Mouse (Mus musculus) heart, embryonic 16.5 days (tissue): ENCODE data around the gene Flvcr2. TPM values are rescaled to one million over a fixed set of nuclear protein-coding genes. Genes with fewer than 3 reads are reported as not detected.

Source experiments
- ATAC-seq: fragments of 200-750 bp; cut with Nextera tagmentation; replicated peaks from 2 replicates; pipeline ENCODE4 v1.8.0; 2017; ENCODE audit warnings: moderate number of reproducible peaks; ENCODE audit not compliant: insufficient read depth, low FRiP score; ENCODE audit errors: extremely low read depth
- H3K27ac ChIP-seq: fragments of 300-500 bp; sonication (generic); 2 replicates; pipeline ENCODE4 v1.5.1; 2014; ENCODE audit warnings: mild to moderate bottlenecking, low read length, control low read depth, moderate library complexity
- H3K27me3 ChIP-seq: fragments of 300-500 bp; sonication (generic); 2 replicates; pipeline ENCODE4 v1.6.1; 2014; ENCODE audit warnings: low read length, mixed read lengths; ENCODE audit not compliant: control insufficient read depth, insufficient read depth
- H3K36me3 ChIP-seq: fragments of 300-500 bp; sonication (generic); 2 replicates; pipeline ENCODE4 v1.6.1; 2014; ENCODE audit not compliant: control insufficient read depth, insufficient read depth
- H3K4me1 ChIP-seq: fragments of 300-500 bp; sonication (generic); 2 replicates; pipeline ENCODE4 v1.6.1; 2014; ENCODE audit warnings: low read length, mixed read lengths; ENCODE audit not compliant: control insufficient read depth, insufficient read depth
- H3K4me2 ChIP-seq: fragments of 300-500 bp; sonication (generic); 2 replicates; pipeline ENCODE4 v1.6.1; 2014; ENCODE audit warnings: low read depth, mild to moderate bottlenecking, control low read depth, low read length
- H3K4me3 ChIP-seq: fragments of 300-500 bp; sonication (generic); 2 replicates; pipeline ENCODE4 v1.5.1; 2014; ENCODE audit warnings: mild to moderate bottlenecking, control low read depth, low read length
- H3K9ac ChIP-seq: fragments of 300-500 bp; sonication (generic); 2 replicates; pipeline ENCODE4 v1.6.1; 2014; ENCODE audit warnings: low read length, control low read depth
- H3K9me3 ChIP-seq: fragments of 300-500 bp; sonication (generic); replicated peaks from 2 replicates; pipeline ENCODE4 v1.6.1; 2016; ENCODE audit warnings: low read length; ENCODE audit not compliant: control insufficient read depth
- WGBS: fragments of 180-500 bp; shearing (Covaris S2); extraction: QIAGEN DNeasy Blood & Tissue Kit; methylation state at CpG from one replicate; pipeline ENCODE4 v1.1.7; 2014; 5-methylcytosine and 5-hydroxymethylcytosine counted together
- polyA plus RNA-seq: library from polyadenylated mRNA; unstranded; fragments of >200 nt; fragmentation: Nextera tagmentation; extraction: Ambion mirVana; gene quantifications from 2 replicates; pipeline ENCODE4 v1.2.1, GENCODE M21; 2015

The Flvcr2 gene
- polyA plus RNA-seq, 1 experiment from 2014 or later = 10.4 TPM

DNA sequence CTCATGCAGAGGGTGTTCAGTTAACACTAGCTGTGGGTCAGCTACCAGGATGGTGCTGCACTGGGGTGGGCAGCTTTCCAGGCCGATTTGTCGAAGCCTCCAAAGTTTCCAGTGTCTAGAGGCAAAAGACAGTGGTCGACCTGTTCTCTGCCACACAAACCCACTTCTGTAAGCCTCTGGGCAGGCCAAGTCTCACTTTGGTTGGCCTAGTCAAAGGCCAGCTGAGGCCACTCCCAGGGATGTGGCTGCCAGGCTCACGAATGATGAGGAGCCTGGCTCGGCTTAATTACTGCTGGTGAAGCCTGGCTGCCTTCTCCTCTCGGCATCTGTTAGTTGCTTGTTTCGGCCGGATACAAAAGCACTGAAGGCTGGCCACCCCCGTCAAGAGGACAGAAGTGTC, 53.7 kb downstream of the Flvcr2 start:
- H3K9ac ChIP-seq = no peak overlapping the region
- H3K4me3 ChIP-seq = no peak overlapping the region
- WGBS = 65% methylated on average over 9 of the region's 9 CpGs
- H3K9me3 ChIP-seq = no peaks in the 10 kb centered on the region
- H3K27me3 ChIP-seq = no peaks in the 10 kb centered on the region
- H3K27ac ChIP-seq = no peak overlapping the region
- ATAC-seq = no peak
- no peak overlapping the region for H3K4me2 ChIP-seq
- H3K4me1 ChIP-seq = no peaks in the 10 kb centered on the region
- peaks cover 7% of the 10 kb centered on the region for H3K36me3 ChIP-seq

DNA sequence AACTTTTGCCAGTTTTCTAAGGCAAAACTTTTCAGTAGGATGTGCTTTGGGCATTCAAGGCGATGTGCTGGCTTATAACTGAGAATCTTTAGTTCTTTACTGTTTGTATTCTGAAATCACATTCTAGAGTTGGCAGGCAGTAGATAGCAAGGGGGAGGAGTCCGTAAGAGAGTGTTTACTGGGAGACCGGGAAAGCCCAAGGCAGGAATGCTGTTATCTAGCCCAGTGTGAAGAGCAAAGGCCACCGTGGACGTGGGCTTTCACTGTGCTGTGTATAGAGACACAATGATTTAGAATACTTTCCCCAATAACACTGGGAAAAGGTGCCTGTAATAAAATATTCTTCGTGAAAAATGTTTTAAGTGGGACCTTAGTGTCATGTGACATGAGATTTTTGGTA, 63.4 kb downstream of the Flvcr2 start:
- peak; percentile 90 for ATAC-seq
- 18% methylated on average over 6 of the region's 6 CpGs for WGBS
- H3K27ac ChIP-seq = peak overlapping the region; percentile 3
- no peaks in the 10 kb centered on the region for H3K9me3 ChIP-seq
- H3K4me2 ChIP-seq = peak overlapping the region; percentile 20; the same call in 1 of the 2 replicates
- 0 out of 2 replicates have a peak, but pooled peaks cover 4% of the 10 kb centered on the region for H3K36me3 ChIP-seq
- no peak overlapping the region for H3K4me3 ChIP-seq
- H3K9ac ChIP-seq = no peak overlapping the region
- no peaks in the 10 kb centered on the region for H3K27me3 ChIP-seq
- H3K4me1 ChIP-seq = peaks cover 22% of the 10 kb centered on the region

DNA sequence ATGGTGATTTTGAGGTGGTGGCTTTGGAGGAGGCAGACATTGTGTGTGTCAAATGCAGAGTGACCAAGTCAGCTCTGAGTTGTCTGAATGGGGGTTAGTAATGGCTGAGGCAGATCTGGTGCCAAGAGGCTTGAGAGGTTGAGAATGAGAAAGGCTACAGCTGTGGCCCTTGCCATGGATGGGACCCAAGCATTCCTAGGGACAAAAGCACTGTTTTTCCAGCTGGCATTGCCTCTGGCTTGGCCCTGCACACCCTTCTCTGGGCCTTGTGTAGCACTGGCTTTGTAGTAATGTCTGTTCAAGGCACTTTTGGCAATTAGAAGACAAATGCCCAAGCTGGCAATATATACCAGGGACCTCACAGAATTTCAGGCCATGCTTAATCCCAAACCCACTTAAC, 64.6 kb downstream of the Flvcr2 start:
- Histone ChIP-seq H3K27ac (no peak overlapping the region), H3K36me3 (peaks cover 9% of the 10 kb centered on the region), H3K9me3 (no peaks in the 10 kb centered on the region), H3K4me2 (no peak overlapping the region), H3K4me3 (no peak overlapping the region), H3K9ac (no peak overlapping the region), H3K27me3 (no peaks in the 10 kb centered on the region), H3K4me1 (peaks cover 22% of the 10 kb centered on the region)
- ATAC-seq = no peak

DNA sequence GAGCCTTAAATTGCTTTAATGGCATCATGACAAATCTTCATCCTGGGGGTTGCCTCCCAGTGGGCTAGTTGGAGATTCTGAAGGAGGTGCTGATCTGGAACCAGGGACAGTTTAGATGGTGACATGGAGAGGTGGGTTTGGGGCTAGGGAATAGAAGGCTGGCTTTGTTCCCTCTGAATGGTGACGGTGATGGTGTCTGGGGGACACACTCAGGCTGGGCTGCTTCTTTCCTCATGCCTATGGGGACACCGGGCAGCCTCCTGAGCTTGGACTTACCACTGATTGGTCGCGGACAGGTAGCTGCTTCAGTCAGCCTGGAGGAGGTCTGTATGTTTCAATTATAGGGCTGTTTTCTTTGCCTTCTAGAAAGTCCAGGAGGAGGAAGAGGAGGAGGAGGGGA, 65.3 kb downstream of the Flvcr2 start:
- 90% methylated on average over 4 of the region's 4 CpGs for WGBS
- Histone ChIP-seq H3K4me2 (no peak overlapping the region), H3K9me3 (no peaks in the 10 kb centered on the region), H3K4me1 (peaks cover 22% of the 10 kb centered on the region), H3K4me3 (no peak overlapping the region), H3K36me3 (peaks cover 13% of the 10 kb centered on the region), H3K9ac (no peak overlapping the region), H3K27ac (no peak overlapping the region), H3K27me3 (no peaks in the 10 kb centered on the region)
- no peak for ATAC-seq

DNA sequence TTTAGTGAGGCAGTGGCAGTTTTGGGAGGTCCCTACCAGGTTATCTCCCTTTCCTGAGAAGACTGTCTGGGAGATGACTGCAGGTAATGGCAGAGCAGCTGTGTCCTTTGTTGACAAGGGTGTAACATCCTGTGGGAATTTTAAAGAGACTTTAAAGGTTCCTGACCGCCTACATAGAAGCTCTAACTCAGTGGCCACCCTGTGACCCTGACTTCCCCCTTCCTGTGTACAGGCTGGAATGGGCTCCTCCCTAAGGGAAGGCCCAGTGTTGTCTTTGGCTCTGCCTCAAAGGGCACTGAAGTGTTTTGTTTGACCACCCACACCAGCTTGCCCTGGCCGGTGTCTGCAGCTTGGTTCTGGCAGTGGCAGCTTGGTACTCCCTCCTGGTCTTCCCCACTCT, 67.3 kb downstream of the Flvcr2 start:
- no peak overlapping the region for H3K4me3 ChIP-seq
- H3K9ac ChIP-seq = no peak overlapping the region
- H3K4me2 ChIP-seq = no peak overlapping the region
- no peaks in the 10 kb centered on the region for H3K9me3 ChIP-seq
- 34% methylated on average over 2 of the region's 2 CpGs for WGBS
- H3K27ac ChIP-seq = peak overlapping the region; percentile 38
- ATAC-seq = peak; percentile 38; the same call in 1 of the 2 replicates
- no peaks in the 10 kb centered on the region for H3K27me3 ChIP-seq
- peaks cover 26% of the 10 kb centered on the region for H3K4me1 ChIP-seq
- H3K36me3 ChIP-seq = peaks cover 19% of the 10 kb centered on the region

DNA sequence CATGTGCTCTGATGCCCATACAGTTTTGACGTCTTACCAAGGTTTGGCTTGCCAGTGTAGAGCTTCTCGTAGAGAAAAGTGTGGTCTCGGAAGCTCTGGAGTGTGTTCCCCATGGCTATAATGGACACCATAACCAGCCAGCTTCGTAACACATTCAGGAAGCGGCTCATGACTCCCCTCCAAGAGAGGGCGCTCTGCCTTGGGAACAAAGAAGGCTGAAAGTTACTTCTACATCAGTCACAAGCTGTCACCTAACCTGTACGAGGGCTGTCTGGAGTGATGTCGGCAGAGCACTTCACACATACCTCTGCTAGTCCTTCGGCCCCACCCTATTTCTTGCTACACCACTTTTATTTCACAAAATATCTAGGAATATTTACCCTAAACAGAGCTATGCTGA, 75.7 kb downstream of the Flvcr2 start:
- Histone ChIP-seq H3K27ac (no peak overlapping the region), H3K27me3 (no peaks in the 10 kb centered on the region), H3K4me3 (no peak overlapping the region), H3K4me1 (peaks cover 39% of the 10 kb centered on the region), H3K9ac (no peak overlapping the region), H3K4me2 (no peak overlapping the region), H3K9me3 (no peaks in the 10 kb centered on the region), H3K36me3 (peaks cover 9% of the 10 kb centered on the region)
- no peak for ATAC-seq
- WGBS = 75% methylated on average over 9 of the region's 9 CpGs

DNA sequence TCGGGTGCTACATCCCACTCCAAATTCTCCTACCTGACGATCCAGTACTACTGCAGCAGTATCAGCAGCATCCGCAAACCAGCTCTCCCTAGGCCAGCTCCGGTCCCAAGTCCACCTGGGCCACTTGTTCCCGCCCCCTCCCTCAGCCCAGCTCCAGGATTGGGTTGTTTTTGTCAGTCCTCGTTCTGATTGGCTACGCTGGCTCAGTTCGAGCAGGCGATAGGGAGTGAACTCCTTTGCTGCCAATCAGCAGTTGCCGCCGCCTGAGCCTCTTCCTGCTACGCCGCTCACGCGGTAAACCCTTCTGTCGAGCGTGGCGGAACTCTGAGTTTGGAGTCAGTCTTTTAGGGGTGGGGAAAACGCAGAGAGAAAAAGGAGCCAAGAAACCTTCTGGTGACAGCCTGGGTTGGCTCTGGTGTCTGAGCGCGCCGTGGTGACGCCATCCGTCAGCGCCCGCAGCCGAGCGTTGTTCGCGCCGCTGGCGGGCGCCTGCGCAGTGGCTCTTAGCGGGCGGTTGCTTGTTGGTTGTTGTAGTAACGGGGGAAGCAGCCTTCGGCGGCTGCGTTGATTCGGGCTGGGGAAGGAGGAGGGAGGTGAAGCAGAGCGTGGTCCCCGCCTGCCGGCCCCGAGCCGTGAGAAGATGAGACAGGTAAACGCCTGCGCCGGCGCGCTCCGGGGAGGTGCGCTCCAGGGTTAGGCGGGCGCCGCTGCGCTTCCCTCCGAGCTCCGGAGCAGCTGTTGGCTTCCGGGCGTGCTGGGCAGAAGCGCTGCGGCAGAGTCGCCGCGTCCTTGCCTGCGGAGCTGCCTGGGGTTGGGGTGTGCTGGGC, 78.3 kb downstream of the Flvcr2 start, which contains the start of the genes Erg28 and Ttll5:
Gene Erg28 (minus strand): TSS at position 113 of the 827 bp plus-strand sequence.
Gene Ttll5 (plus strand): TSS at position 222 of the 827 bp plus-strand sequence.
- Histone ChIP-seq H3K4me1 (peaks cover 24% of the 10 kb centered on the region), H3K9ac (peak within 1 kb of the TSS; percentile 87), H3K27me3 (no peaks in the 10 kb centered on the region), H3K27ac (peak within 1 kb of the TSS; percentile 99), H3K4me3 (peak within 1 kb of the TSS; percentile 98), H3K4me2 (peak within 1 kb of the TSS; percentile 95), H3K36me3 (peaks cover 9% of the 10 kb centered on the region), H3K9me3 (no peaks in the 10 kb centered on the region)
- peak; percentile 95 for ATAC-seq
- under 1% methylated on average over 67 of the region's 67 CpGs for WGBS

DNA sequence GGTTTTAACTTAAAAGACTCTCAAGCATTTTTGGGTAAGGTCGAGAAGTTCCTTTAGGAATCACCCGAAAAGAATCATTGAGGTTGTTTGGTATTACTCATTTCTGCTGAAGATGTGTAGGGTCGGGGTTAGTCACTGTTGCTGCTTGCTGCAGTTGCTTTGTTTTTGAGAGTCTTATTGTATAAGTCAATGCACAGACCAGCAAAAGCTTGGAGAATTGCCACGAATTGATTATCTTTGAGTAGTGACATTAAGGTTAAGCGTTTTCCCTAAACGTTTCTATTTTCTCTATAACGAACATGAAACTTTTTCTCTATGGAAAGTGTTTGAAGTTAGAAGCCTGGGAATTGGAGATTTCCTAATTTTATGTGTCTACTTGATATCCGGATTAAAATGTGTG, 79.0 kb downstream of the Flvcr2 start:
- H3K9ac ChIP-seq = peak overlapping the region; percentile 87
- H3K4me2 ChIP-seq = peak overlapping the region; percentile 83
- no peaks in the 10 kb centered on the region for H3K27me3 ChIP-seq
- 8% methylated on average over 8 of the region's 8 CpGs for WGBS
- H3K9me3 ChIP-seq = no peaks in the 10 kb centered on the region
- peaks cover 20% of the 10 kb centered on the region for H3K4me1 ChIP-seq
- ATAC-seq = no peak
- peak overlapping the region; percentile 98 for H3K4me3 ChIP-seq
- peaks cover 9% of the 10 kb centered on the region for H3K36me3 ChIP-seq
- peak overlapping the region; percentile 99 for H3K27ac ChIP-seq

DNA sequence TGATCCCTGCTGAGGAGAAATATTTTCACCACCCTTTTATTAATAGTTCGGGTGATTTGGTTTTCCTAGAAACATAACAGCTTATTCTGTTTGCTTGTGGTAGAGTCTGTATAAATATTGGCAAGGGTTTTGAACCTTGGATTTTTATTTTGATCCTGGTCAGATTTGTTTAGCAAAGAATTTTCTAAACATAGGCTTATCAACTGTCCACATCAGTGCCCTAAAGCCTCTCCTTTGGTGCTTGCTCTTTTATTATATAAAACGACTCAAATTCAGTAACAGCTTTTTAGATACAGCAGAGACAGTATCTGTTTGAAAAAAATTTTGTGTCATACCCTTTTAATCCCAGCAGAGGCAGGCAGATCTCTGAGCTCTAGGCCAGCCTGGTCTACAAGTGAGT, 79.5 kb downstream of the Flvcr2 start:
- H3K9me3 ChIP-seq = no peaks in the 10 kb centered on the region

More for the DNA sequence above, 79.5 kb downstream of the Flvcr2 start:
- no peak for ATAC-seq
- 66% methylated on average over 2 of the region's 2 CpGs for WGBS
- H3K36me3 ChIP-seq = peaks cover 9% of the 10 kb centered on the region
- H3K27ac ChIP-seq = no peak overlapping the region
- peaks cover 19% of the 10 kb centered on the region for H3K4me1 ChIP-seq
- no peak overlapping the region for H3K4me3 ChIP-seq
- H3K27me3 ChIP-seq = no peaks in the 10 kb centered on the region
- H3K4me2 ChIP-seq = no peak overlapping the region
- H3K9ac ChIP-seq = peak overlapping the region; percentile 87; the same call in 1 of the 2 replicates
